Mouse (Mus musculus) liver, embryonic 14.5 days (tissue): ENCODE measurements at regions not wholly inside any gene's neighbourhood (a gene's known extent, or its start where the extent isn't known, plus 50 kb on each side); places are given as distances from the start of the nearest gene placed in this dataset.

Experiments used
- CTCF ChIP-seq: IDR thresholded peaks from 2 replicates; pipeline ENCODE4 v1.5.1; 2016; ENCODE audit warnings: antibody characterized with exemption, low read depth, control low read depth
- EP300 ChIP-seq: IDR thresholded peaks from 2 replicates; pipeline ENCODE4 v1.6.1; 2016; ENCODE audit warnings: antibody characterized with exemption, low read depth

- TF ChIP-seq CTCF: no peak
- TF ChIP-seq EP300: no peak
Measured at GRCm38 (mm10) chr1:41889940-41890339, 805.6 kb upstream of the Pou3f3 start.
